Mouse (Mus musculus): Measurements from ENCODE around the gene Trim43a.
"Not testable (repeated sequence)": the region's sequence is repeated elsewhere in the genome, so short reads cannot be mapped to it uniquely, and the experiment has no call there.

The Trim43a gene

DNA sequence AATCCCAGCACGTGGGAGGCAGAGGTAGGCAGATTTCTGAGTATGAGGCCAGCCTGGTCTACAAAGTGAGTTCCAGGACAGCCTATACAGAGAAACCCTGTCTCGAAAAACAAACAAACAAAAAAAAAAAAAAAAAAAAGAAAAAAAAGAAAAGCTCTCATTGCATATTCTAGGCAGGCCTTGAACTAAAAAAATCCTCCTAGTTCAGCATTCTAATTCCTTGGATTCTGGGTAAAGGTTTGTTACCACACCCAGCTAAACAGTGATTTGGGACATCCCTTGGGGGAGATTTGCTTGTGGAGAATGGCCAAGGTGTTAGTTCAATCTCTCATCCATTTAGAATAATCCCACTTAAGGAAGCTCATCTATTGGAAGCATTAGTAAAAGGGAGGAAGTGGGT is at the start of gene Trim43a:
Trim43a (plus strand) TSS at position 301 of the 400 bp plus-strand sequence.
- in situ Hi-C loops (cut with MboI; ENCODE audit: low sequenced_read_pairs), result not testable (repeated sequence)

DNA sequence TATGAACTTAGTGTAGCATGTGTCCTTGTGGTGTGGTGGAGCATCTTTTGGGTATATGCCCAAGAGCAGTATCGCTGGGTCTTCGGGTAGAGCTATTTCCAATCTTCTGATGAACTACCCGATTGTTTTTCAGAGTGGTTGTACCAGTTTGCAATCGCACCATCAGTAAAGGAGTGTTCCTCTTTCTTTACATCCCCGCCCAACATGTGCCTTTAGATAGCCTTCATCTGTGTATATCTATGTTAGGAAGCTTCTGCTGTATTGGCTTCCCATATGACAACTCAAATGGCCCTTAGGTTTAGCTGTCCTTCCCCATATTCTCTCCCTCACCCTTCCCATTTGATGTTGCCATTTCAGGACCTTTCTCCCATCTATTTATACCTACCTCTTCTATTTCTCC is 46.6 kb upstream of the Trim43a start:
- in situ Hi-C loops (cut with MboI; ENCODE audit: low sequenced_read_pairs), result loop anchor here (10.0 kb wide), 1 partner anchor 289 kb away; no protein-coding TSS in a partner anchor

DNA sequence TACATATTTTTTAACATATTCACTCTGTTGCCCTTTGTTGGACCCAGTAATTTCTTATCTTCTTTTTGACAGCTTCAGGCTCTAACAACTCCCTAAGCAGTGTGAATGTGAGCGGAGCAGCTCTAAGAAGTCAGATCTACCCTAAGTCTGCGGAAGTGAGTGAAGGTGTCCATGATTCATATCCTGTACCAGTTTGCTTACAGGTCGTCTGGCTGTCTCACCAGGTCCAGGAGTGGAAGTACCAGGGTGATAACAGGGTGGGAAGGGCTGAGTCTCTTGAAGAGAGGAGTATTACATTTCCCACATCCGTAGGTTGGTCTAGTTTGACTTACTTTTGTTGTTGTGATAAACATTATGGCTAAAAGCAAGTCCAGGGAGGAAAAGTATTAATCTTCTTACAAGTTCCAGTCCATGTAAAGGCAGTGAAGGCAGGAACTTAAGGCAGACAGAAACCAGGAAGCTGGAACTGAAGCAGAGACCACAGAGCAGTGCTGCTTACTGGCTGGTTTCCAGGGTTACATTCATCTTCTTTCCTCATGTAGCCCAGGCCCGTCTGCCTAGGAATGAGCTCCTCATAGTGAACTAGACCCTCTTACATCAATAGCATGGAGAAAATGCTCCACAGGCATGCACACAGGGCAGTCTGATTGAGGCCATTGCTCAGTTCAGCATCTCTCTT is 41.0 kb upstream of the Trim43a start:
- in situ Hi-C loops (cut with MboI; ENCODE audit: low sequenced_read_pairs), result loop anchor here (10.0 kb wide), 1 partner anchor 295 kb away; no protein-coding TSS in a partner anchor

DNA sequence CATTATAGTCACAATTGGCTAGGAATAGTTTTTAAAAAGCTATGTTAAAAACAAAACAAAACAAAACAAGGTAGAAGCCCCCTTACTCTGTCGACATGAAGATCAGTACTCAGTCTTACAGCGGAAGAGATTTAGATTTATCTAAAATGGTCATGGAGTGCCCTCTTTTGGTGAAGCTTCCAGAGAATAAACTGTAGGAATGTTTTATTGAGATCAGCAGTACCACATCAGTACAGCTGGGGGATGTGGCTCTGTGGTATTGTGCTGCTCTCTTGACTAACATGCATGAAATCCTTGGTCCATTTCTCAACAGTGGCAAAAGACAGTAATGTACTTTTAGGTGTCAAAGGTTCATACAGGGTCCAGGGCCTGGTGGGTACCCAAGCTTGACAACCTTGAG is 37.9 kb upstream of the Trim43a start:
- in situ Hi-C loops (cut with MboI; ENCODE audit: low sequenced_read_pairs), result no loop called here

DNA sequence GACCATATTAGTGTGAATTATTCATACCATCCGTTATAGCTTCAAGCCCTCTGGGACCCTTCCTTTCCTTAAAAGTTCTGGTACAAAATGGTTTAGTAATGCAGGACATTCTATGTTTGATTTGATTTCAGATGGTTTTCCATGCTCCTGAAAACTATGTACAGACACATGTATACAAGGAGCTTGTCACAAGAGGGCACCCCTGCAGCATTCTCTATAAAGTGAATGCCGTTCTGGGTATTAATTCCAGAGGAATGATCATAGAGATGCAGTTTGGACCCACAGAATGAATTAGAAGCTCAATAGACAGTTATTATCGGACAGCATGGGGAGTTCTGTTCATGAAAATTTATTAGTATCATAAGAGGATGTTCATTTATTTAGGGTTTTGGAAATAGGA is 35.2 kb upstream of the Trim43a start:
- in situ Hi-C loops (cut with MboI; ENCODE audit: low sequenced_read_pairs), result no loop called here

DNA sequence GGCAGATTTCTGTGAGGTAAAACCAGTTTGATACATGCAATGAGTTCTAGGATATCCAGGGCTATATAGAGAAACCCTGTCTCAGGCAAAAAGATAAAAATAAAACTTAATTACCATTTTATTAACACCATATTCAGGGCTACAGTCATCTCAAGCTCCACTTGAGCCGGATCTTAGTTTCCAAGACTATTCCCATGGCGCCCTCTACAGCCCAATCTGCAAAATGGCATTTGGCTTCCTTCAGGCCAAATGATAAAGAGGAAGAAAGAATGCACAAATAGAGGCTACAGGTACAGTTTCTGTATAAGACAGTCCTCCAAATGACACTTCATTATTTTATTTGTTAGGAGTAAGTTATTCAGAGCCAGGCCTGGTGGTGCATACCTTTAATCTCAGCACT is 34.5 kb upstream of the Trim43a start:
- in situ Hi-C loops (cut with MboI; ENCODE audit: low sequenced_read_pairs), result no loop called here

DNA sequence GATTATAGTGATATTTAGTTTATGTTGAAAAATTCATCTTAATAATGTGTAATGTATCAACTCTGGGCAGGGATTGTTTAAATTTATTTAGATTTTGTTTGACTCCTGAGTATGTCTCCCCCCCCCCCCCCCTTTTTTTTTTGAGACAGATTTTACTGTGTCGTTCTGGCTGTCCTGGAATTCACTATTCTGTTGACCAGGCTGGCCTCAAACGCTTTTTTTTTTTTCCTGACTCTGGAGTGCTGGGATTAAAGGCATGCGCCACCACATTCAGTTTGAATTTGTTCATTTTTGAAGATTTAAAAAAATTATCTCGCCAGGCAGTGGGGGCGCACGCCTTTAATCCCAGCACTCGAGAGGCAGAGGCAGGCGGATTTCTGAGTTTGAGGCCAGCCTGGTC is 34.0 kb upstream of the Trim43a start:
- in situ Hi-C loops (cut with MboI; ENCODE audit: low sequenced_read_pairs), result no loop called here

DNA sequence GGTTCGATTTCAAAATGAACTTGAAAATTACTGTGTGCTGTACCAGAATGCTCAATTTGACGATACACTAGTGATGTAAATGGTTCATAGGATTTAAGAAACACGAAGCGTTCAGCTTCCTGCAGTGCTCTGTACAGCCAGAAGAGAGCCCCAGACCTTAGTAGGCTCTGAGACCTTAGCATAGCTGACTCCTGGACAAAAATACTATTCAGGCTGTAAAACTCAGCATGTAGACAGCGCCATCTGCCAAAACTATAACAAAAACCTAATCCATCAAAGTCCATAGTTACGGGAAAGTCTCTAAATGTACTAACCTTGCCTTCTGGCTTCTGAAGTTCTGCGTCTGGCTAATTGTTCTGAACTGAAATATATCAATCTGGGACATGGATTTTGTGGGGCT is 33.4 kb upstream of the Trim43a start:
- in situ Hi-C loops (cut with MboI; ENCODE audit: low sequenced_read_pairs), result no loop called here

DNA sequence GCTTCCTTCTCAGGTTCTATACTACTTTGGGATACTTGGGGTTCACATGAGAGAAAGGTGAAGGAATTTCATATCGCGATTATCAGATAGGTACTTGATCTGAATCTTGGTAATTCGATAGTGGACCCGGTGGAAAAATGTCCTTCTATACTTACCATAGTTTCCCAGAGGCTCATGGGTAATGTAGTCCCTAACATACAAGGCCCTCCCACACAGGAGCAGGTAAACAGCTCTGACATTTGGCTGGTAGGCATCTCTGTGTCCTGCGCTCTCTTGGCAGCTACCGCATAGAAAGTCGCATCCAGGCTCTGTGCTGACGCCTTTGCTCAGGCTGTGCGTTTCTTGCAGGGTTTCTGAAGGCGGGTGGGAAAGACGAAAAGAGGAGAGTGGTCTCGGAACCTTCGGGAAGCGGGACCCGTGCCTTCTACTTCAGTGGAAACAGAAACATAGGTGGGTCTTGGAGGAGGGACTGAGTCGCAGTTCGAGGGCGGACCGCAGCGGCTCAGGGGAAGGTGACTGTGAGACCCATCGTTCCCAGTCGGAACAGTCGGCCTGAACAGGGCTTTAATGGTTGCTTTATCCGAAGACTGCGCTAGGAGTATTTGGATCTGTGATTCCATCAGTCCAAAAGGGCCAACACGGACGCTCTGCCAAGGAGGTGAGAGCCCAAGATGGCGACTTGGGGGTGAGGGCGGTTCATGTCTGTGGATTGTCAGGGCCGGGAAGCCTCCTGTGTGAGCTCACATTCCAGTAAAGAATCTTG is 32.7 kb upstream of the Trim43a start, which contains the start of gene Zfp949:
Zfp949 (plus strand) TSS at position 170 of the 763 bp plus-strand sequence.
- in situ Hi-C loops (cut with MboI; ENCODE audit: low sequenced_read_pairs), result no loop called here

DNA sequence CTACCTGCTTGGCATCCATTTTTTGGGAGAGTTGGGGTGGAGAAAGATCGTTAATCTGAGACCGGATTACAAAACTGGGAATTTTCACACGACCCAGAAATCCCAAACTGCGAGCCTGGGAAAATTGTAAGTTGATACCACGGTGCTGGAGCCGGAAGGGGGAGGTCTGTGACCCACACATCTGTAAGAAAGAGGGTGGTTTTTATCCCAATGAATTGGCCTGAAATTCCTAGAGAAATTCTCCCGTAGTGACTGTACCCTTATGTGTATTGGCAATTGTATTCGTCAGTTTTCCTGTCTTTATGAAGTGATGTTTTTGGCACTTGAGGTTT is 32.1 kb upstream of the Trim43a start:
- in situ Hi-C loops (cut with MboI; ENCODE audit: low sequenced_read_pairs), result no loop called here

DNA sequence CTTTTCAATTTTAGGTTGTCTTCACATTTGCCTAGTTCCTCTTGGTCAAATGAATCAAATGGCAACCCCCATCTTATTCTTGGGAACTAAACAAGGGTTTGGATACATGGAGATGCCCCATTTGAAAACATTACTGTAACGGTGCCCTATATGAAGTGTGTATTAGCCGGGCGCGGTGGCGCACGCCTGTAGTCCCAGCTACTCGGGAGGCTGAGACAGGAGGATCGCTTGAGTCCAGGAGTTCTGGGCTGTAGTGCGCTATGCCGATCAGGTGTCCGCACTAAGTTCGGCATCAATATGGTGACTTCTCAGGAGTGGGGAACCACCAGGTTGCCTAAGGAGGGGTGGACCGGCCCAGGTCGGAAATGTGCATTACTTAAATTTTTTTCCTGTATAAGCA is 27.6 kb upstream of the Trim43a start:
- in situ Hi-C loops (cut with MboI; ENCODE audit: low sequenced_read_pairs), result no loop called here

DNA sequence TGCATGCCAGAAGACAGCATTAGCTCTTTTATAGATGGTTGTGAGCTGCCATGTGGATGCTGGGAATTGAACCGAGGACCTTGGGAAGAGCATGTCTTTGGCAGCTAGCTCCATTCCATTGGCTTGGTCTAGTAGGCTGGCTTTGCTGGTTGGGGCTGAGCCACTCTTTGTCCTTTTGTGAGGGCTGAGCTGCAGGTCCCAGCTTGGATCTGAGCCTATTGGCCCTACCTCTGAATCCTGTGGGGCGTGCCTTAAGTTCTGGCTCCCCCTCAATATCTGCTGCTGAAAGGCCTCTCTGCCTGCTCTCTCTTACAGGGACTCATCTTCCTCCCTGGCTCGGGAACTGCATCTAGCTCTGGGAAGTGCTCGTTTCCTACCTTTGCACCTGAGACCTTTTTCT is 22.5 kb upstream of the Trim43a start:
- in situ Hi-C loops (cut with MboI; ENCODE audit: low sequenced_read_pairs), result no loop called here

DNA sequence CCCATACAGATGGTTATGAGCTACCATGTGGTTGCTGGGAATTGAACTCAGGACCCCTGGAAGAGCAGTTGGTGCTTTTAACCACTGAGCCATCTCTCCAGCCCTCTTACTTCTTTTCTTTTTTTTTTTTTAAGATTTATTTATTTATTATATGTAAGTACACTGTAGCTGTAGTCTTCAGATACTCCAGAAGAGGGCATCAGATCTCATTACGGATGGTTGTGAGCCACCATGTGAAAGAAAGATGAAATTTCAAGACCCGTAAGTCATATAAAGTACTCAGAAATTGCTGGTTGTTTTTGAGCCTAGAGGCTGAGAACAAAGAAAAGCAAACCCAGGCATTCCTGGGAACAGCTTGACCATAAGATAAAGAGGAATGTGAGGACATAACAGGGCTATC is 19.2 kb upstream of the Trim43a start:
- in situ Hi-C loops (cut with MboI; ENCODE audit: low sequenced_read_pairs), result not testable (repeated sequence)

DNA sequence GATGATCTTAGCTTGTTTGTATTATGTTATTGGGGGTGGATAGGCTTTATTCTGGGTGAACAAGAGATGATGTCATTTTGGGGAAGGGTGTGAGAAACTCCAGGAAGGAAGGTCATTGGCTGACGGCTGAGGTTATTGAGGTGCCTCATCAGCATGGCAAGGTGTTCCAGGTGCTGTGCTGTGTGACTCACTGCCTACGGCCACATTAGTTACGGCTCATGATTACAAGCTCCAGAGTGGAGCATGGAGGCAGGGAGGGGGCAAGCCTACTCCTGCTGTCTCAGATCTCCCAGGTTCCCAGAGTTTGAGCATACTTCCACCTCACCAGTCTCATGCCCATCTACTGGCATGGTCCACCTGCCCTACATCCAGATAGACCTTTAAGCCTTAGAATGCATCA is 10.2 kb upstream of the Trim43a start:
- in situ Hi-C loops (cut with MboI; ENCODE audit: low sequenced_read_pairs), result not testable (repeated sequence)

DNA sequence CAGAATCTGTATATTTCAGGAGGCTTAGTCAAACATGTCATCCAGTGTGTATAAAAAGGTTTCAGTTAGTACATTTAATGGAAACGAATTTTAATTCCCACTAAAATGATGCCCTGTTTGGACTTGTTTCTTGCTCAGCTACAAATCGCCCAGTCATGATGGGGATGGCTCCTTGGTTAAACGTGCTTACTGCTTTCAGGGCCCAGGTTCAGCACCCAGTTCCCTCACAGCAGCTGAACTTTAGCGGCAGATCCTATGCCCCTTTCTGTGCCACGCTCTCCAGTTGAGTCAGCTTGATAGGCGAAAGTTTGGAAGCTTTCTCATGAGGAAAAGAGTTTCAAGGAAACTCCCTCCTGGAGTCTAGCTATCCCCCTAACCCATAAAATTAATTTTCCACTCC is 13.0 kb downstream of the Trim43a start:
- in situ Hi-C loops (cut with MboI; ENCODE audit: low sequenced_read_pairs), result not testable (repeated sequence)

DNA sequence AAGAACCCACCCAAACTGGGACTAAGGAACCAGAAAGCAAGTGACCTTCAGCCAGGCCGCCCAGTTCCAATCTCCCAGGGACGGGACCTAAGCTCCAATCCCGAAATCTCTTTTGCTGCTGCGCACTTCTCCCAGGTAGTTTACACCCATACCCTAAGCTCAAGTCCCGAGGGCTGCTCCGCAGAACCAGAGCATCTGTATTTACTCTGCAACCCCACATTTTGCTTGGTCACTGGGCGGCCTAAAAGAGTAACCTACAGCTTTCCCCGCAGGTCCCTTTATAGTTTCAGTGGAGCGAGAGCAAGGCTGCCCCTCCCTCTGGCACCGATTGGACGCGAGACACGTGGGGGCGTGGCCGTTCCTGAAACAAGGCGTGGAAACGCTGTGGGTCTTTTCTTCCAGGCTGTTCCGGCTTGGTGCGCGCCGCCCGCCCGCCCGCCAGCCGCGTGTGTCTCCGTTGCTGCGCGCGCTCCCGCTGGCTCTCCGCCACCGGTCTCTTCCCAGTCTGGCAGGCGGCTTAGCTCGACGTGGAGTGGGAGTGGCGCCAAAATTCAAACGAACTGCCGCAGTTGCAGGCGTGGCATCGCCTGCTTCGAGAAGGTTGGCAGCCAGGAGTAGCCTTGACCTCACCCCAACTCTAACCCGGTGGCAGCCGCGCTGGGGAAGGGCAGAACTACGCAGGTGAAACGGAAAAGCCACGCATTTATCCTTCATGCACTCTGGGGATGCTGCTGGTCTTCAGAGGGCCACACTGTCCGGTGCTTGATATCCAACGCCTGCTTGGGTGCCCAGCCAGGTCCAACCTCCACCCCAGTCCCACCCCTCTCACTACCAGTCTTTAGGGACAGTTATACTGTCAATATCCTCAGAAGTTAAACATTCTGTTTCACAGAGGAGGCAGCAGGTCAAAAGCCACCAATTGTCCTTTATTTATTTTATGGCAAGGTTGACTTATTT is 18.8 kb downstream of the Trim43a start:
- in situ Hi-C loops (cut with MboI; ENCODE audit: low sequenced_read_pairs), result not testable (repeated sequence)

DNA sequence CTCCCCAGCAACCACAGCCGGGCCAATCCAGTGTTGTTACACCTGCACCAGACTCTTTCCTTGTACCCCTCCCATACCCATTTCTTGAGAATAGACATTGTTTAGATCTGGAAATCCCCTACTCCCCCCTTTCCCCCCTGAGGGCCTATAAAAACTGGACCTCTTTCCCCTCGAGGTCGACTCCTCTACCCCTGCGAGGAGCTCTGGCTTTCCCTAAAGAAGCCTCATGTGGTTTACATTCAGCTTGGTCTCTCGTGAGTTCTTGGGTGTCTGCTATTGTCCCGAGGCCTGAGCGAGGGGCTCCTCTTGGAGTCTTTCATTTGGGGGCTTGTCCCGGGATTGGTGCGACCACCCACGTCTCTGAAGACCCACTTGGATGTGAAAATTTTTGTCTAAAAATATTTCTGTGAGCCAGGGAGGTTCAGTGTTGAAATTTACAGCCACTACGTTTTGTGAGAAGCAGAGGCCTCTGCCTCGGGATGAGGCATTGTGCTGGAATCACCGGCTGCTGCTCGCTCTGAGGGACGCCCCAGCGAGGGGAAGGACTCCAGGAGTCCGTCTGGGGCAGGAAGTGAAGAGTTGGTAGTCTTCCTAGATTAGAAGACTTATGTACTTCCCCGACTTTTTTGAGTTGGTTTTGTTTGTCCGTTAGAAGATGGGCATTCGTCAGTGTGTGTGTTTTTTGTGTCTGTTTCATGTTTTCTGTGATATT is 45.3 kb downstream of the Trim43a start:
- in situ Hi-C loops (cut with MboI; ENCODE audit: low sequenced_read_pairs), result not testable (repeated sequence)

DNA sequence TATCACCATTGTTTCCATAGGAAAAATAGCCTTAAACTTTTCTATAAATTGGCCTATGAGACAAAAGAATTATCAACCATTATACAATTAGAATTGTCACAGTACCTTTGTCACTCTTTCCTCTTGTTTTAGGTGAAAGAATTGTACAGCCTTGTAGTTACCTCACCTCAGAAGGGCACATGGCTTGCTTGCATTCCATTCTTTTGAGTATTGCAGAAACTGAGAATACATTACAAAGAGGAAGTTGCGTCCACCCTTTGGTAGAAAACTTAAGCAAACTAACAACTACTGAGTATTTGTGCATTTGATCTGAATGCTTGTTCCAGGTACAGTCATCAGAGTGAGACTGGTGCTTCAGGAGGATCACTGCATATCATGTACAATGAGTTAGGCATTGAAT is 57.4 kb downstream of the Trim43a start:
- in situ Hi-C loops (cut with MboI; ENCODE audit: low sequenced_read_pairs), result not testable (repeated sequence)
